Mouse (Mus musculus) cortical plate, adult 2 months (tissue): ENCODE results near the gene B3gnt2.

Experiments
- CTCF ChIP-seq: fragments of 200-500 bp; IDR thresholded peaks from 2 replicates; pipeline ENCODE4 v1.5.1; 2011; ENCODE audit warnings: mild to moderate bottlenecking, control low read depth, low read length; ENCODE audit not compliant: insufficient read depth; ENCODE audit errors: extremely low read depth
- POLR2A ChIP-seq: fragments of 200-500 bp; IDR thresholded peaks from 2 replicates; pipeline ENCODE4 v1.6.1; 2011; ENCODE audit warnings: mild to moderate bottlenecking, low read length, control low read depth; ENCODE audit not compliant: insufficient read depth; ENCODE audit errors: extremely low read depth

- no peak for TF ChIP-seq CTCF
- no peak for TF ChIP-seq POLR2A
Measured at GRCm38 (mm10) chr11:22830684-22831083, 30.1 kb downstream of the B3gnt2 start.
